Mouse (Mus musculus) liver, embryonic 18 days (tissue): ENCODE data around the gene Zfp30. TPM values are rescaled to one million over a fixed set of nuclear protein-coding genes. Genes with fewer than 3 reads are reported as not detected.

ENCODE experiments used
- polyA plus RNA-seq: library from polyadenylated mRNA; depleted of rRNA; stranded (reverse); fragments of >200 nt; gene quantifications from 2 replicates; pipeline ENCODE4 v1.2.3, GENCODE M21; 2012; rRNA removed

Zfp30 gene
- 0.92 and 0.93 TPM in 2 replicates for polyA plus RNA-seq

GRCm38 (mm10) chr7:29783871-29784551, at the start of gene Zfp30:
Zfp30 (plus strand) TSS chr7:29783998.

GRCm38 (mm10) chr7:29768090-29768900, 15.5 kb upstream of the Zfp30 start, which contains the start of gene Zfp84:
Zfp84 (plus strand) TSS chr7:29768552.

GRCm38 (mm10) chr7:29815910-29816429, 32.2 kb downstream of the Zfp30 start, which contains the start of gene Zfp790:
Zfp790 (plus strand) TSS chr7:29816114.

Other genes starting within 250 kb of the Zfp30 start
- gene Catsperg2, start 57.0 kb upstream of the Zfp30 start, polyA plus RNA-seq, result not detected in 2 replicates
- 2.9 and 3.4 TPM in 2 replicates for gene Zfp84, start 15.4 kb upstream of the Zfp30 start, polyA plus RNA-seq
- gene Zfp790, start 32.1 kb downstream of the Zfp30 start, polyA plus RNA-seq, result 1.7 and 1.8 TPM in 2 replicates
- 0.28 and 0.31 TPM in 2 replicates for gene Zfp940, start 69.7 kb downstream of the Zfp30 start, polyA plus RNA-seq
- 0.95 and 1.1 TPM in 2 replicates for gene Zfp420, start 76.0 kb downstream of the Zfp30 start, polyA plus RNA-seq
- gene Zfp27, start 122.6 kb downstream of the Zfp30 start, polyA plus RNA-seq, result 1.7 and 1.8 TPM in 2 replicates
- 0.83 and 0.95 TPM in 2 replicates for gene Zfp383, start 124.2 kb downstream of the Zfp30 start, polyA plus RNA-seq
- 1.4 TPM in 2 replicates for gene Zfp74, start 170.1 kb downstream of the Zfp30 start, polyA plus RNA-seq
- gene Zfp568, start 200.0 kb downstream of the Zfp30 start, polyA plus RNA-seq, result 6.4 and 7.6 TPM in 2 replicates